Mouse (Mus musculus) liver, embryonic 13.5 days (tissue): ENCODE data around the gene Adh7. TPM values are rescaled to one million over a fixed set of nuclear protein-coding genes. Genes with fewer than 3 reads are reported as not detected.

Experiments
- ATAC-seq: fragments of 200-750 bp; cut with Nextera tagmentation; 2 replicates; pipeline ENCODE4 v1.8.0; 2017; ENCODE audit warnings: low read depth, mild to moderate bottlenecking, moderate number of reproducible peaks, moderate library complexity
- DNase-seq: peaks from one replicate; pipeline ENCODE4 v3.0.0; 2022
- H3K27ac ChIP-seq: fragments of 300-500 bp; sonication (generic); 2 replicates; pipeline ENCODE4 v1.5.1; 2015; ENCODE audit warnings: moderate library complexity, mild to moderate bottlenecking, inconsistent platforms
- H3K27me3 ChIP-seq: fragments of 300-500 bp; sonication (generic); 2 replicates; pipeline ENCODE4 v1.6.1; 2015; ENCODE audit warnings: mild to moderate bottlenecking, inconsistent platforms
- H3K36me3 ChIP-seq: fragments of 300-500 bp; sonication (generic); 2 replicates; pipeline ENCODE4 v1.6.1; 2015; ENCODE audit warnings: mild to moderate bottlenecking, inconsistent platforms
- H3K4me1 ChIP-seq: fragments of 300-500 bp; sonication (generic); replicated peaks from 2 replicates; pipeline ENCODE4 v1.6.1; 2015; ENCODE audit warnings: inconsistent platforms
- H3K4me2 ChIP-seq: fragments of 300-500 bp; sonication (generic); 2 replicates; pipeline ENCODE4 v1.6.1; 2015; ENCODE audit warnings: inconsistent platforms, mild to moderate bottlenecking, moderate library complexity
- H3K4me3 ChIP-seq: fragments of 300-500 bp; sonication (generic); replicated peaks from 2 replicates; pipeline ENCODE4 v1.5.1; 2015; ENCODE audit warnings: mild to moderate bottlenecking, inconsistent platforms
- H3K9ac ChIP-seq: fragments of 300-500 bp; sonication (generic); 2 replicates; pipeline ENCODE4 v1.6.1; 2015; ENCODE audit warnings: mild to moderate bottlenecking, inconsistent platforms
- H3K9me3 ChIP-seq: fragments of 300-500 bp; sonication (generic); replicated peaks from 2 replicates; pipeline ENCODE4 v1.6.1; 2016; ENCODE audit warnings: inconsistent platforms
- WGBS: fragments of 180-500 bp; shearing (Covaris S2); methylation state at CpG from one replicate; pipeline ENCODE4 v1.1.7; 2015; ENCODE audit not compliant: insufficient replicate concordance; 5-methylcytosine and 5-hydroxymethylcytosine counted together
- polyA plus RNA-seq: library from polyadenylated mRNA; unstranded; fragments of >200 nt; fragmentation: Nextera tagmentation; extraction: Ambion mirVana; gene quantifications from 2 replicates; pipeline ENCODE4 v1.2.1, GENCODE M21; 2015

The Adh7 gene
- polyA plus RNA-seq, 1 experiment from 2014 or later = 0.25 TPM

GRCm38 (mm10) chr3:138240942-138241341, 23.4 kb downstream of the Adh7 start:
- Histone ChIP-seq H3K4me1 (no peaks in the 10 kb centered on the region), H3K4me2 (no peak overlapping the region), H3K27ac (no peak overlapping the region; the same call in 1 of the 2 replicates), H3K36me3 (no peaks in the 10 kb centered on the region), H3K4me3 (no peak overlapping the region), H3K9me3 (no peaks in the 10 kb centered on the region), H3K27me3 (no peaks in the 10 kb centered on the region), H3K9ac (no peak overlapping the region)
- no peak for ATAC-seq
- no peak for DNase-seq
- WGBS = 66% methylated on average over 5 of the region's 5 CpGs

GRCm38 (mm10) chr3:138241371-138241770, 23.8 kb downstream of the Adh7 start:
- no peaks in the 10 kb centered on the region for H3K9me3 ChIP-seq
- H3K9ac ChIP-seq = no peak overlapping the region
- ATAC-seq = no peak
- no peak overlapping the region for H3K4me2 ChIP-seq
- H3K4me1 ChIP-seq = no peaks in the 10 kb centered on the region
- H3K4me3 ChIP-seq = no peak overlapping the region
- WGBS = 23% methylated on average over 6 of the region's 6 CpGs
- H3K27ac ChIP-seq = no peak overlapping the region; the same call in 1 of the 2 replicates
- H3K27me3 ChIP-seq = no peaks in the 10 kb centered on the region
- H3K36me3 ChIP-seq = no peaks in the 10 kb centered on the region
- no peak for DNase-seq

- H3K4me2 ChIP-seq = no peak overlapping the region
- ATAC-seq (no peak), DNase-seq (no peak)
- no peaks in the 10 kb centered on the region for H3K27me3 ChIP-seq
- no peak overlapping the region for H3K27ac ChIP-seq
- H3K9me3 ChIP-seq = no peaks in the 10 kb centered on the region
- no peaks in the 10 kb centered on the region for H3K4me1 ChIP-seq
- no peak overlapping the region for H3K9ac ChIP-seq
- WGBS = 75% methylated on average over 14 of the region's 14 CpGs
- no peaks in the 10 kb centered on the region for H3K36me3 ChIP-seq
- no peak overlapping the region for H3K4me3 ChIP-seq
Observed at GRCm38 (mm10) chr3:138242021-138242726, 24.6 kb downstream of the Adh7 start.

- H3K9me3 ChIP-seq = no peaks in the 10 kb centered on the region
- ATAC-seq = no peak
- no peak overlapping the region for H3K4me3 ChIP-seq
- no peaks in the 10 kb centered on the region for H3K36me3 ChIP-seq
- no peak for DNase-seq
- no peaks in the 10 kb centered on the region for H3K4me1 ChIP-seq
- 68% methylated on average over 6 of the region's 6 CpGs for WGBS
- no peak overlapping the region for H3K27ac ChIP-seq
- H3K27me3 ChIP-seq = no peaks in the 10 kb centered on the region
- no peak overlapping the region for H3K9ac ChIP-seq
- H3K4me2 ChIP-seq = no peak overlapping the region
Observed at GRCm38 (mm10) chr3:138242933-138243332, 25.4 kb downstream of the Adh7 start.

GRCm38 (mm10) chr3:138244338-138244874, 26.8 kb downstream of the Adh7 start:
- ATAC-seq (no peak), DNase-seq (no peak)
- no peaks in the 10 kb centered on the region for H3K27me3 ChIP-seq
- H3K36me3 ChIP-seq = no peaks in the 10 kb centered on the region
- H3K9me3 ChIP-seq = no peaks in the 10 kb centered on the region
- no peak overlapping the region for H3K27ac ChIP-seq
- H3K9ac ChIP-seq = no peak overlapping the region
- H3K4me2 ChIP-seq = no peak overlapping the region
- no peaks in the 10 kb centered on the region for H3K4me1 ChIP-seq
- 65% methylated on average over 7 of the region's 7 CpGs for WGBS
- H3K4me3 ChIP-seq = no peak overlapping the region

GRCm38 (mm10) chr3:138246511-138247020, 29.0 kb downstream of the Adh7 start:
- no peak overlapping the region for H3K4me2 ChIP-seq
- ATAC-seq = no peak
- no peaks in the 10 kb centered on the region for H3K9me3 ChIP-seq
- no peak overlapping the region for H3K9ac ChIP-seq
- H3K27me3 ChIP-seq = no peaks in the 10 kb centered on the region
- no peak overlapping the region for H3K27ac ChIP-seq
- no peaks in the 10 kb centered on the region for H3K4me1 ChIP-seq
- H3K36me3 ChIP-seq = no peaks in the 10 kb centered on the region
- no peak for DNase-seq
- no peak overlapping the region for H3K4me3 ChIP-seq

GRCm38 (mm10) chr3:138247241-138247640, 29.7 kb downstream of the Adh7 start:
- H3K4me3 ChIP-seq = no peak overlapping the region
- no peak overlapping the region for H3K4me2 ChIP-seq
- no peaks in the 10 kb centered on the region for H3K27me3 ChIP-seq
- no peak overlapping the region for H3K9ac ChIP-seq
- WGBS = 65% methylated on average over 4 of the region's 4 CpGs
- DNase-seq = no peak
- no peaks in the 10 kb centered on the region for H3K9me3 ChIP-seq
- no peak for ATAC-seq
- H3K27ac ChIP-seq = no peak overlapping the region
- no peaks in the 10 kb centered on the region for H3K4me1 ChIP-seq
- H3K36me3 ChIP-seq = no peaks in the 10 kb centered on the region

GRCm38 (mm10) chr3:138248011-138248410, 30.5 kb downstream of the Adh7 start:
- DNase-seq (no peak), ATAC-seq (no peak)
- Histone ChIP-seq H3K27ac (no peak overlapping the region), H3K36me3 (no peaks in the 10 kb centered on the region), H3K9me3 (no peaks in the 10 kb centered on the region), H3K4me1 (no peaks in the 10 kb centered on the region), H3K4me3 (no peak overlapping the region), H3K4me2 (no peak overlapping the region), H3K27me3 (no peaks in the 10 kb centered on the region), H3K9ac (no peak overlapping the region)
- WGBS = 71% methylated on average over 7 of the region's 7 CpGs

- Histone ChIP-seq H3K36me3 (no peaks in the 10 kb centered on the region), H3K4me1 (no peaks in the 10 kb centered on the region), H3K27me3 (no peaks in the 10 kb centered on the region), H3K9me3 (no peaks in the 10 kb centered on the region), H3K4me3 (no peak overlapping the region), H3K27ac (no peak overlapping the region), H3K4me2 (no peak overlapping the region), H3K9ac (no peak overlapping the region)
- 77% methylated on average over 8 of the region's 8 CpGs for WGBS
- no peak for DNase-seq
- no peak for ATAC-seq
Observed at GRCm38 (mm10) chr3:138248746-138249145, 31.2 kb downstream of the Adh7 start.

GRCm38 (mm10) chr3:138251156-138251555, 33.6 kb downstream of the Adh7 start:
- H3K4me1 ChIP-seq = 0 out of 2 replicates have a peak, but pooled peaks cover 3% of the 10 kb centered on the region
- H3K4me2 ChIP-seq = no peak overlapping the region
- H3K4me3 ChIP-seq = no peak overlapping the region
- DNase-seq = no peak
- no peak overlapping the region for H3K9ac ChIP-seq
- no peaks in the 10 kb centered on the region for H3K36me3 ChIP-seq
- no peaks in the 10 kb centered on the region for H3K27me3 ChIP-seq
- H3K9me3 ChIP-seq = no peaks in the 10 kb centered on the region
- H3K27ac ChIP-seq = no peak overlapping the region
- WGBS = 67% methylated on average over 6 of the region's 6 CpGs
- no peak for ATAC-seq

- H3K27me3 ChIP-seq = no peaks in the 10 kb centered on the region
- no peak for DNase-seq
- H3K27ac ChIP-seq = no peak overlapping the region
- 0 out of 2 replicates have a peak, but pooled peaks cover 3% of the 10 kb centered on the region for H3K4me1 ChIP-seq
- 0 out of 2 replicates have a peak, but pooled peaks have one; percentile 48 for ATAC-seq
- no peak overlapping the region for H3K4me3 ChIP-seq
- no peaks in the 10 kb centered on the region for H3K9me3 ChIP-seq
- H3K4me2 ChIP-seq = no peak overlapping the region
- 55% methylated on average over 5 of the region's 5 CpGs for WGBS
- H3K36me3 ChIP-seq = no peaks in the 10 kb centered on the region
- no peak overlapping the region for H3K9ac ChIP-seq
Observed at GRCm38 (mm10) chr3:138254205-138254604, 36.6 kb downstream of the Adh7 start.

- 38% methylated on average over 3 of the region's 3 CpGs for WGBS
- no peak for ATAC-seq
Observed at GRCm38 (mm10) chr3:138255366-138255765, 37.8 kb downstream of the Adh7 start.

More at GRCm38 (mm10) chr3:138255366-138255765, 37.8 kb downstream of the Adh7 start:
- H3K4me2 ChIP-seq = no peak overlapping the region
- 0 out of 2 replicates have a peak, but pooled peaks cover 3% of the 10 kb centered on the region for H3K4me1 ChIP-seq
- DNase-seq = no peak
- no peaks in the 10 kb centered on the region for H3K27me3 ChIP-seq
- no peaks in the 10 kb centered on the region for H3K9me3 ChIP-seq
- no peak overlapping the region for H3K9ac ChIP-seq
- no peaks in the 10 kb centered on the region for H3K36me3 ChIP-seq
- no peak overlapping the region for H3K4me3 ChIP-seq
- H3K27ac ChIP-seq = no peak overlapping the region
